8 mouse cellular contexts compared by ENCODE assay signal in the genomic region with DNA sequence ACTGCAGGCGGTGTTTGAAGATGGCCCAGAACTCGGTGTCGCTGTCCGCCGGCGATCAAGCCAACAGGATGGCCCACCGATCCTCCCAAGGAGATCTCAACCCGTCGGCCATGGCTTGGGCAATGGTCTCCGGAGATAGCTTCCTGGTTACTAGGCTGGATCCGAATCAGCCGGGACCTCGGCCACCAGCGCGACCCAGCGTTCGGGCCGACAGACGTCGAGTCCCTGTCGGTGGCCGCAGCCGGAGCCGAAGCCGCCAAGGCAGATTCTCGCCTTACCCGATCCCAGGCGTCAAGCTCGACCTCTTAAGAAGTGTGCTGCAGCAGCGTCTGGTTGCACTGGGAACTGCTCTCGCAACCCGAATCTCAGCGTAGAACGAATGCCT. TPM values are rescaled to one million over a fixed set of nuclear protein-coding genes. Genes with fewer than 3 reads are reported as not detected.
DNase-seq lines count a peak whose midpoint lies in the region; ATAC-seq and TF ChIP-seq lines count a peak whose summit lies in the region.

No protein-coding gene starts in this region.

- H3K27me3 ChIP-seq in spleen, adult 2 months (ENCODE audit: control insufficient read depth, insufficient read depth, low read length) = no peaks in the 10 kb centered on the region
- peaks cover 3% of the 10 kb centered on the region; the same call in 1 of the 2 replicates for H3K27me3 ChIP-seq in embryonic facial prominence, embryonic 15.5 days
- no peaks in the 10 kb centered on the region for H3K27me3 ChIP-seq in intestine, postnatal 0 days (replicated peaks; ENCODE audit: control insufficient read depth, insufficient read depth, low read length)
- H3K27me3 ChIP-seq in myocyte (ENCODE audit: control insufficient read depth, insufficient read depth, insufficient read length) = no peaks in the 10 kb centered on the region

- peaks cover 27% of the 10 kb centered on the region for H3K79me2 ChIP-seq in myocyte (ENCODE audit: control insufficient read depth, insufficient read depth)

- no peaks in the 10 kb centered on the region for H3K9me3 ChIP-seq in embryonic facial prominence, embryonic 15.5 days (replicated peaks)
- no peaks in the 10 kb centered on the region for H3K9me3 ChIP-seq in intestine, postnatal 0 days (ENCODE audit: control insufficient read depth)

- peaks cover 6% of the 10 kb centered on the region; the same call in 1 of the 2 replicates for H3K4me1 ChIP-seq in spleen, adult 2 months (ENCODE audit: control insufficient read depth, insufficient read depth, insufficient read length)
- peaks cover 10% of the 10 kb centered on the region for H3K4me1 ChIP-seq in embryonic facial prominence, embryonic 15.5 days
- H3K4me1 ChIP-seq in intestine, postnatal 0 days (replicated peaks; ENCODE audit: control insufficient read depth, insufficient read depth, low read length) = no peaks in the 10 kb centered on the region

- no peak for TF ChIP-seq CTCF in spleen, adult 2 months (IDR thresholded peaks at IDR 0.05; ENCODE audit: extremely low read depth, insufficient read depth, insufficient read length, insufficient replicate concordance)
- no peak for TF ChIP-seq CTCF in intestine, postnatal 0 days (IDR thresholded peaks at IDR 0.05; ENCODE audit: low read depth)

- no peak for DNase-seq in spleen, adult 2 months (ENCODE audit: low read depth in 1 of 2, low spot score in 2 of 2)
- DNase-seq in spleen, adult 18-20 months = no peak
- DNase-seq in right cerebral cortex, postnatal 4 days = no peak
- no peak for DNase-seq in urinary bladder, postnatal 36 days (ENCODE audit: low spot score in 2 of 2)
- DNase-seq in left cerebral cortex, postnatal 4 days = no peak

- H3K27ac ChIP-seq in spleen, adult 2 months (ENCODE audit: insufficient read depth, low read length) = peak overlapping the region; percentile 90
- peak overlapping the region; percentile 92 for H3K27ac ChIP-seq in embryonic facial prominence, embryonic 15.5 days (replicated peaks)
- H3K27ac ChIP-seq in intestine, postnatal 0 days (ENCODE audit: low read depth, low read length) = peak overlapping the region; percentile 94

- WGBS in spleen, adult 2 months = 9% methylated on average over 34 of the region's 34 CpGs
- 4% methylated on average over 34 of the region's 34 CpGs for WGBS in embryonic facial prominence, embryonic 15.5 days
- 3% methylated on average over 34 of the region's 34 CpGs for WGBS in intestine, postnatal 0 days

- H3K36me3 ChIP-seq in spleen, adult 2 months (ENCODE audit: control insufficient read depth, insufficient read depth, low read length) = peaks cover 21% of the 10 kb centered on the region
- H3K36me3 ChIP-seq in embryonic facial prominence, embryonic 15.5 days = peaks cover 28% of the 10 kb centered on the region
- H3K36me3 ChIP-seq in intestine, postnatal 0 days (ENCODE audit: control insufficient read depth, insufficient read depth) = peaks cover 25% of the 10 kb centered on the region
- peaks cover 25% of the 10 kb centered on the region for H3K36me3 ChIP-seq in myocyte (ENCODE audit: control insufficient read depth, insufficient read depth)

- TF ChIP-seq POLR2A in spleen, adult 2 months (IDR thresholded peaks at IDR 0.05; ENCODE audit: low read depth, low read length) = no peak
- TF ChIP-seq POLR2A in myocyte (IDR thresholded peaks at IDR 0.05; ENCODE audit: insufficient read length, low read depth) = no peak

- H3K4me3 ChIP-seq in spleen, adult 2 months (ENCODE audit: extremely low read depth, insufficient read depth, insufficient read length) = peak overlapping the region; percentile 95
- peak overlapping the region; percentile 94 for H3K4me3 ChIP-seq in embryonic facial prominence, embryonic 15.5 days (replicated peaks)
- H3K4me3 ChIP-seq in intestine, postnatal 0 days (ENCODE audit: low read depth, low read length) = peak overlapping the region; percentile 92
- H3K4me3 ChIP-seq in myocyte = peak overlapping the region; percentile 80

- peak overlapping the region; percentile 90 for H3ac ChIP-seq in myocyte (ENCODE audit: control insufficient read depth, insufficient read length)

- ATAC-seq in embryonic facial prominence, embryonic 15.5 days (ENCODE audit: insufficient number of reproducible peaks, low FRiP score, low TSS enrichment, low read depth) = 0 out of 2 replicates have a peak, but pooled peaks have one; percentile 44
- ATAC-seq in intestine, postnatal 0 days = peak; percentile 60

- H3K9ac ChIP-seq in embryonic facial prominence, embryonic 15.5 days = peak overlapping the region; percentile 95
- peak overlapping the region; percentile 87 for H3K9ac ChIP-seq in intestine, postnatal 0 days (ENCODE audit: low read depth, low read length)

- H3K4me2 ChIP-seq in embryonic facial prominence, embryonic 15.5 days (replicated peaks) = peak overlapping the region; percentile 63
- peak overlapping the region; percentile 86 for H3K4me2 ChIP-seq in intestine, postnatal 0 days (replicated peaks; ENCODE audit: low read depth)
- H3K4me2 ChIP-seq in myocyte (ENCODE audit: low read depth) = peak overlapping the region; percentile 99

- intact Hi-C loops in left cerebral cortex, postnatal 4 days (cut with DNase I) = no loop called here

TF ChIP-seq in myocyte, 11 proteins besides CTCF, POLR2A, EP300 and RAD21:
- TF ChIP-seq CEBPB (IDR thresholded peaks at IDR 0.05; ENCODE audit: insufficient read depth, poor library complexity, severe bottlenecking) (no peak), MAX (IDR thresholded peaks at IDR 0.05; ENCODE audit: low read depth) (no peak), TCF3 (IDR thresholded peaks at IDR 0.05; ENCODE audit: insufficient read length, low read depth) (no peak), TCF12 (IDR thresholded peaks at IDR 0.05; ENCODE audit: insufficient read depth, poor library complexity, severe bottlenecking) (no peak), POLR2AphosphoS2 (IDR thresholded peaks at IDR 0.05; ENCODE audit: insufficient read length, low read depth) (no peak), USF1 (IDR thresholded peaks at IDR 0.05; ENCODE audit: low read depth) (no peak), REST (IDR thresholded peaks at IDR 0.05; ENCODE audit: insufficient read depth, insufficient read length) (no peak), SRF (IDR thresholded peaks at IDR 0.05; ENCODE audit: control insufficient read depth, insufficient read length, low read depth) (no peak), E2F4 (IDR thresholded peaks at IDR 0.05; ENCODE audit: insufficient read depth) (no peak), MYOD1 (IDR thresholded peaks at IDR 0.05; ENCODE audit: control insufficient read depth in 1 of 3, insufficient read length in 2 of 3, low read depth in 2 of 3) (no peak), MYOG (IDR thresholded peaks at IDR 0.05; ENCODE audit: control insufficient read depth in 1 of 3, insufficient read depth in 1 of 3, insufficient read length in 2 of 3, low read depth in 2 of 3) (no peak)

RNA-seq across cellular contexts. Expression of a gene that starts 0.3 kb away (rescaled TPM):
- polyA plus RNA-seq in spleen, adult 2 months (2012; rRNA removed) = 26.5 and 34.7 TPM in 2 replicates
- polyA plus RNA-seq in embryonic facial prominence, embryonic 15.5 days (2015; fragmentation: Nextera tagmentation; extraction: Ambion mirVana) = 33.0 and 39.5 TPM in 2 replicates
- polyA plus RNA-seq in intestine, postnatal 0 days (2015; fragmentation: Nextera tagmentation; extraction: Ambion mirVana) = 72.0 and 72.3 TPM in 2 replicates
- 41.3 TPM for polyA plus RNA-seq in myocyte (2012; fragmentation: generic; extraction: Trizol)
- 10 to 100 TPM in 1 of 2 experiments, 1 to 10 TPM in 1; 7.3 to 10.1 TPM for total RNA-seq in left cerebral cortex, postnatal 4 days (2021)

RNA-seq across cellular contexts. Expression of a gene that starts 0.4 kb away (rescaled TPM):
- polyA plus RNA-seq in spleen, adult 2 months (2012; rRNA removed) = 15.0 and 16.6 TPM in 2 replicates
- 111 and 116 TPM in 2 replicates for polyA plus RNA-seq in embryonic facial prominence, embryonic 15.5 days (2015; fragmentation: Nextera tagmentation; extraction: Ambion mirVana)
- 73.5 and 74.0 TPM in 2 replicates for polyA plus RNA-seq in intestine, postnatal 0 days (2015; fragmentation: Nextera tagmentation; extraction: Ambion mirVana)
- polyA plus RNA-seq in myocyte (2012; fragmentation: generic; extraction: Trizol) = 12.3 TPM
- 10 to 100 TPM; 39.2 to 42.9 TPM for total RNA-seq in left cerebral cortex, postnatal 4 days (2021)

RNA-seq across cellular contexts. Expression of a gene that starts 15.1 kb away (rescaled TPM):
- polyA plus RNA-seq in spleen, adult 2 months (2012; rRNA removed) = 47.9 and 50.0 TPM in 2 replicates
- polyA plus RNA-seq in embryonic facial prominence, embryonic 15.5 days (2015; fragmentation: Nextera tagmentation; extraction: Ambion mirVana) = 138 and 148 TPM in 2 replicates
- 70.3 and 70.6 TPM in 2 replicates for polyA plus RNA-seq in intestine, postnatal 0 days (2015; fragmentation: Nextera tagmentation; extraction: Ambion mirVana)
- polyA plus RNA-seq in myocyte (2012; fragmentation: generic; extraction: Trizol) = 163 TPM
- 100 to 1,000 TPM in 1 of 2 experiments, 10 to 100 TPM in 1; 92.2 to 105 TPM for total RNA-seq in left cerebral cortex, postnatal 4 days (2021)
